Mouse (Mus musculus) hematopoietic stem cell, adult 5-6 weeks (primary cell): ENCODE measurements around the gene Reep1. TPM values are rescaled to one million over a fixed set of nuclear protein-coding genes. Genes with fewer than 3 reads are reported as not detected.
A peak's percentile ranks its signal among the peaks of the same experiment; 100 is the strongest.

ENCODE experiments used
- ATAC-seq, 2 experiments: fragments of 125-278 bp in 1 of 2; replicated peaks in 1 of 2; 2 replicates each; pipeline ENCODE4 v1.8.0; 2016 to 2017; ENCODE audit warnings: inconsistent platforms in 2 of 2, mild to moderate bottlenecking in 2 of 2, moderate number of reproducible peaks in 2 of 2, low read depth in 1 of 2, moderate TSS enrichment in 1 of 2; ENCODE audit not compliant: low FRiP score in 2 of 2, poor library complexity in 2 of 2, severe bottlenecking in 2 of 2, insufficient read depth in 1 of 2, low TSS enrichment in 1 of 2
- total RNA-seq: library from RNA; stranded (forward); fragments of 172-1452, 232-1000 nt; gene quantifications from 2 replicates; pipeline ENCODE4 v1.2.3, GENCODE M21; 2017

Reep1 gene
- total RNA-seq, 1 experiment from 2014 or later: not detected

GRCm38 (mm10) chr6:71728306-71728705, 20.9 kb downstream of the Reep1 start:
- ATAC-seq: no peak

GRCm38 (mm10) chr6:71734910-71735599, 27.7 kb downstream of the Reep1 start:
- no peak for ATAC-seq

GRCm38 (mm10) chr6:71735600-71736010, 28.2 kb downstream of the Reep1 start:
- peak; percentile 12 to 43; a peak in 2 of 4 replicates for ATAC-seq

- ATAC-seq: peak; percentile 53 to 56; a peak in 3 of 4 replicates
These were observed 28.7 kb downstream of the Reep1 start for GRCm38 (mm10) chr6:71736101-71736500.

- no peak for ATAC-seq
These were observed 29.8 kb downstream of the Reep1 start for GRCm38 (mm10) chr6:71737202-71737601.

- no peak for ATAC-seq
These were observed 31.2 kb downstream of the Reep1 start for GRCm38 (mm10) chr6:71738611-71739010.

GRCm38 (mm10) chr6:71740921-71741320, 33.6 kb downstream of the Reep1 start:
- no peak for ATAC-seq

- no peak for ATAC-seq
These were observed 34.8 kb downstream of the Reep1 start for GRCm38 (mm10) chr6:71741998-71742636.

- no peak for ATAC-seq
These were observed 37.6 kb downstream of the Reep1 start for GRCm38 (mm10) chr6:71744934-71745333.

- ATAC-seq: no peak
These were observed 38.3 kb downstream of the Reep1 start for GRCm38 (mm10) chr6:71745482-71746234.

GRCm38 (mm10) chr6:71746246-71746645, 38.9 kb downstream of the Reep1 start:
- ATAC-seq: no peak

GRCm38 (mm10) chr6:71746846-71747245, 39.5 kb downstream of the Reep1 start:
- 0 out of 4 replicates have a peak, but pooled peaks of 1 of the 2 experiments have one; percentile 22 for ATAC-seq

- no peak for ATAC-seq
These were observed 44.2 kb downstream of the Reep1 start for GRCm38 (mm10) chr6:71751602-71752001.

- no peak for ATAC-seq
These were observed 45.6 kb downstream of the Reep1 start for GRCm38 (mm10) chr6:71752791-71753464.

GRCm38 (mm10) chr6:71757039-71757894, 49.9 kb downstream of the Reep1 start:
- peak; percentile 60 to 66 for ATAC-seq

- ATAC-seq: no peak
These were observed 51.4 kb downstream of the Reep1 start for GRCm38 (mm10) chr6:71758780-71759179.

- peak in 1 of 2 experiments; percentile 51; a peak in 1 of 4 replicates for ATAC-seq
These were observed 52.7 kb downstream of the Reep1 start for GRCm38 (mm10) chr6:71760073-71760472.
